Mouse (Mus musculus): ENCODE results near the gene Muc1.

Muc1 gene

DNA sequence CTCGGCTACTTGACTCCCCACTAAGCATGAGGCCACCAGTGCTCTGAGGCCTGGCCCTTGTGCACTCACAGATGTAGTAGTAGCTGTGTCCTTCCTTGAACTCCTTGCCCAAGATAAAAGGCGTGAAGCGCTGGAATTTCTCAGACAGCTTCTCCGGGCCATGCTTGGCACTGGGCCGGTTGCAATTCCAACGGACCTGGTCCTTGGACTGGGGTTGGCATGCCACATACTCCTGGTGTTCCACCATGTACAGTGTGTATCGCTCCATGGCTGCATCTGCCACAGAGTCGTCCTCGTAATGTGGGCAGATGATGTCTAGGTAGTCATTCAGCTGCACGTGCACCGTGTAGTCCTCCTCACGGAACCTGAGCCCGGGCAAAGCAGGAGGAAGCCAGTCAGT lies 47.2 kb downstream of the Muc1 start:
- DNase-seq = no peak

DNA sequence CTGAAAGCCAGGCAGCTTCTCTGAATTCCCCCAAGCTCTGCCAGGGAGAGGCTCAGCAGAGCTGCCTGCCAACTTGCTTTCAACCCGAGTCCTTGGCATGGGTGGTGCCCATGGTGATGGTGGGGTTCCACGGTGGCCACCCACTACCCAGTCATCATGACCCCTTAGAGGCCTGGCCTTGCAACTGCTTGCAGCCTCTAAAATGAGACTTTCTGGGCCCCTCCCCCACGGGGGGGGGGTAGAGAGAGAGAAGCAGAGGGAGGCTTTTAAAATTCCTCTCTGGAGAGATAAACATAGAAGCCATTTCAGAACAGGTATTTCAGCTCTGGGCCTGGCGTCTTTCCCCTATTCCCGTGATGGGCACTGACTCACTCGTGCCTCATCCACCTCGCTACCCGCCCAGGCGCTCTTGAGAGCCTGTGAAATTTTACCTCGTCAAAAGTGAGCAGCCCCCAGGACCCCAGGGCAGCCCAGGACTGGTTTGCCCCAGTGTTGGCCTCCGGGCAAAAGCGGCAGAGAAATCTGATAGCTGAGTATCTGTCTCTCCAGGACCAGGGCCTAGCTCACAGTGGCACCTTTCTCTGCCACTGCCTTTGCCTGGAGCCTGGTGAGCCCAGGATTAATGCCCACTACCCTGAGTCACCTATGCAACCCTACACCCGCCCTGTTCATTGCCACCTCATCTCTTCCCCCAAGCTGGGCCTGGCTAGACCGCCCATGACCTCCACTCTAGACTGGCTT lies 48.6 kb downstream of the Muc1 start:
- DNase-seq = peak; percentile 32 to 40

DNA sequence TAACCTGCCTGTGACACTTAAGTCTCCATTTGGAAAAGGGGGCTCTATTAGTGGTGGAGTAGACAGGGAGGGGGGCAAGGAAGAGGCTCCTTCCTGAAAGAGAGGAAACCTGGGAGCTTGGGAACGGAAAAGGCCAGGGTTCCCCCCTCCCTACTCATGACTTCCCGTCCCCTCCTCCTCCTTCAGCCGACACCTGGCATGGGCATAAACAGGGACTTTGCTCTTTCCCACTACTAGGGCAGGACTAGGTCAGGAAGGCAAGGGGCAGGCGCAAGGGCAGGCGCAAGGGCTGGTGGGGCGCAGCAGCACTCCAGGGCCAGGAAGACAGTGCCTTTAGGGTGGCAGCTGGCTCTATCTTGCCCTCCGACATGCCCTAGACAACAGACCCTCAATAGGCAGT lies 49.2 kb downstream of the Muc1 start:
- peak in 1 of 2 experiments; percentile 27 for DNase-seq

DNA sequence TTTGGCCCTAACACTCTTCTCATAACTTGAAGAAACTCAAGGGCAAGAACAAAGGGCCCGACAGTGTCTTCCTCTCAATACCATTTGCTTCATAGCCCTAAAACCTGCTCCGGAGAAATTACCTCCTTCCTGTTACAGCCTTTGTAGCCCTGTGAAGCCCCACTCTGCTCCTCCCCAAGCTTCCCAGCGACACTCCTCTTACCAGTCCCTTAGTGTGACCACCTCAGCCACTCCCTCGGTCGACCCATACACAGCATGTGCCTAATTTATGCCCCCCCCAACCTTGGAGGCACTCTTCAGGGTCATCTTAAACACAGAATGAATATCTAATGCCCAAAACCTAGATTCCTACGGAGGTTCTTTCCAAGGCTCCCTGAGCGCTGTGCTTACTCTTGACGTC lies 49.8 kb downstream of the Muc1 start:
- peak in 1 of 2 experiments; percentile 24 for DNase-seq

DNA sequence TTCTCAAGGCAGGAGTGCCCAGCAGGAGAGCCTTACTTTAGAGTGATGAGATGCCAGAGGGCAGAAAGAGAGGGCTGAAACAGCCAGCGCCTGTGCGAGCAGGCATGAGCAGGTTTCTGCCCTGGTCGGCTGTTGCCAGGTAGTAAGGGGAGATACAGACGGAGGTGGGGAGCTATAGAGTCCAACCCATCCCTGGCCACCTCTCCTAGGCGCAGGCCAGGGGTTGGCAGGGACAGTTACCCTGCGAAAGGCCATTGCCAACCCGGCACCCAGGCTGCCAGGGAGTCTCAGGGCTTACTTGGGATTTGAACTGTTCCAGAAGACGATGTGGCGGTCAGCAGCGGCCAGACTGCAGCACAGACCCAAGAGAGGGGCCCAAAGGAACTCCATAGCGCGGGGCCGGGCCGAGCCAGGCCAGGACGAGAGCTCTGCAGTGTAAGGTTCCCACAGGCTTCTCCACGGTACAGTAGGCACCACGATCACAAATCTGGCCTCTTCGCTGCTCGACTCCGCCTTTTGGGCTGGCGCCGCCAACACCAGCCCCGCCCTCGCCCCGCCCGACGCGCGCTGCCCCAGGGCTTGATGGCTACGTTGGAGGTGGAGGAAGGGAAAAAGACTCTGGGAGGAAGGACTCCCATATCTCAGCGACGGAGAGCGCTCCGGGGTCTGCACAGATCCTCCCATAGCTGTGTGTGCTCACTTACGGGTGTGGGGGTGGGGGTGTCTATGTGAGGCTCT lies 50.5 kb downstream of the Muc1 start:
- DNase-seq = peak; percentile 91 to 92

DNA sequence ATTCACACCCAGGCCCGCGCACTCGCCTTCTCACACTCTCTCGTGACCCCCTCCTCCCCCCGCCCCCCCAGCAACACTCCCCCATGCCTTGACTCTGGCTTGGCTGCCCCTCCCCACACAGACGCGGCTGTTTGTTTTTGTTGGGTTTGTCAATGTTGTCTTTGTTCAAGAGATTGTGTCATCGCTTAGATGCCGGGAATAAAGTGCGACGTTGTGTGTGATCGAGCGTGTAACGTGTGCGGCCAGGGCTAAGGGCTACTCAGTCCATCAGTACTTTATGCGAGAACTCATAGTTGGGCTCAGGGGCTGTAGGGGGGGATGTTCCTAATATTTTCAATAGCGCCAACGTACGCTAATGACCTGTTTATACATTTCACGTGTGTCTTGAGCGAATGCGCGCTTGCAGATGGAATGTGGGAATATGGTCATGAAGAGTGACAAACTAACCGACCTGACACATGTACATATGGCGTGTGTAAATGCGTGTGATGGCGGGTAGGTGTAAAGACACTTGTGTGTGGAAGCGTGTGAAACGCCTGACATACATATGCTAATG lies 51.3 kb downstream of the Muc1 start:
- peak in 1 of 2 experiments; percentile 46 for DNase-seq

DNA sequence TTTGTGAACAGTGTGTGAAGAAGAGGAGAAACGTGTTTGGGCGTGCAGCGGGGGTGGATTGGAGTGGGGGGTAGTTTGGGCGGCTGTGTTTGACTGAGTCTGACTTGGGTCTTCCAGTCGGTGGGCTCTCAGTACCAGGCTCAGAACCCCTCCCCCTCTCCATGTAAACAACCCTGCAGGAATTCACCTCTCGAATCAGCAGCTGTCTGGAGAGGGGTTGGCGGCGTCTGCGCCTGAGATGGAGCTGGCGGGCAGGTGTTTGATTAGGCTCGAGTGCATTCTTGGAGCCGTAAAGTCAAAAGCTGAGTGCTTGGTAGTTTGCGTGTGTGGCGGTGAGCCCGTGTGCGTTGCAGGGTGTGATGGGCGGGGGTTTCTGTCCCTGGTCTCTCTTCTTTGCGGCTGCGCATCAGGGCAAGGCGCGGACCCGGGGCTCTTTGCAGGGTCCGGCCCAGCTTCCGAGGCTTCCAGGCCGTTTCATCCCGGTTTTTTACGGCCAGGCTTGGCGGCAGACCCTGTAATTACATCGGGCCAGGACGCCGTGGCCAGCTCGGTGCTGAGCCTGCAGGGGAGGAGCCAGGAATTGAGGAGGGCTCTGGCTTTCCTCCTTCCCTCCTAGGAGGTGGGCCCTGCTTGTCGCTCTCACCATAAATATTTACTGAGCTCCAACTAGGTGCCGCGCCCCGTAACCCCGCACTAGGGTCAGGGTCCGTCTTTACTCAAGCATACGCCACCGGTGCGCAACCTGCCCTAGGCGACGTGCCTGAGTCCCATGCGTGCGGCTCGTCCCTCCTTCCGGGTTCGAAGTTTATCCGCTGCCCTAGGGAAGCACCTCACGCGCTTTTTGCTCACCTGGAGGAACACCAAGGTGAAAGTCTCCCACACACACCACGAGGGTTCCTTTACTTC lies 52.0 kb downstream of the Muc1 start, which contains the start of gene Efna1:
TSS of gene Efna1 (minus strand) at position 537 of the 906 bp plus-strand sequence.
- peak; percentile 69 to 71 for DNase-seq

DNA sequence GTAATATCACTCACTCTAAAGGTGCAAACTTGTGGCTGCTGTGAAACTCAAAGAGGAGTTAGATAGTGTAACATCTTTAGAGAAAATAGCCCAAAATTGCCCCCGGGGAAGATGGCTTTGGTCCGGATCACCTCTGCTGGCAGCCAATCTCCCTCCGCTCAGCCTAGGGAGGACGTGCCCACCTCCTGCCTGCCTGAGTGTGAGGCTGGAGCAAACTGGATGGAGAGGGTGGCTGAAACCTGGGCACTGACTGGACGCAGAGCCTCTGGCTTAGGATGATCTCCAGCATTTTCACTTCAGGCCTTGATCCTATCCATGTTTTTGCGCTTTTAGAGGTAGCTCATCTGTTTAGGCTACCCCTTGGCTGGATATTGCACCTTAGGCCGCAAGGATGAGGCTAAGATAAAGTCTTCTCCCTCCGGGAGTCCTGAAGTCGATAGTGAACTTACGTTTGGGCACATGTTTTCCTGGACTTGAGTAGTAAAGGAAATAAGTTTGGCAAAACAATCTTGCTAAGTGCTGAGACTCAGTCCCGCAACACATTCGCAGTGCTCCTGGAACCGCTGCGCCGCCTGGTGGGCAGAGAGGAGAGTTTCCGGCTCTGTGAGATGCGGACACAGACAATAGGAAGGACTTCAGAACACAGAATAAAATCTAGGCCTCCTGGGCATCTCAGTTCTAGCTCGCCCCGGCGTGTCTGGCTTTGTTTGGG lies 52.9 kb downstream of the Muc1 start:
- peak; percentile 92 to 93 for DNase-seq

DNA sequence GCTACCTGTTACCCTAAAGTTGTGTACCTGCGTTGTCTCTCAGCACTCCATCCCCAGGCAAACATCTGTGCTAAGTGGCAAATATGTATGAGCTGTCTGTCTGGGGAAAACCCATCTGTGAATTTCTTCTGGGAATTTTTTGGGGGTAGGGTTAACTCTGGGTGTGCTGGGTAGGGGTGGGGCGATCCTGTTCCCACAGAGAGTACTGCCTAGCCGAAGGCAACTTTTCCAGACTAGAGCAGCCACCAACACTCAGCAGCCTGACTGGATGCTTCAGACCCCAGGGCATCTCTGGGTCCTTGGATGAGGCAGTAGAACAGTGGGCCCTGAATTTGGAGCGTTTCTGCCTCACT lies 53.4 kb downstream of the Muc1 start:
- DNase-seq = no peak
